Mouse (Mus musculus) left cerebral cortex, postnatal 36 days (tissue): Measurements from ENCODE around the gene Msi2. TPM values are rescaled to one million over a fixed set of nuclear protein-coding genes. Genes with fewer than 3 reads are reported as not detected.

Experiments used
- DNase-seq, 2 experiments: peaks; one replicate each; pipeline ENCODE4 v3.0.0; 2021 to 2022; ENCODE audit warnings: low spot score in 2 of 2, mixed read lengths in 1 of 2
- intact Hi-C: fragments of 180-260 bp; cut with DNase I; formaldehyde crosslinking; loops from one replicate; pipeline ENCODE4 v1.15.1; 2025
- total RNA-seq, 2 experiments: library from RNA; stranded (reverse); gene quantifications; 2 replicates each; pipeline ENCODE4 v1.2.3; 2021

Msi2 gene
- total RNA-seq, 2 experiments from 2014 or later: 117 to 132 TPM

DNA sequence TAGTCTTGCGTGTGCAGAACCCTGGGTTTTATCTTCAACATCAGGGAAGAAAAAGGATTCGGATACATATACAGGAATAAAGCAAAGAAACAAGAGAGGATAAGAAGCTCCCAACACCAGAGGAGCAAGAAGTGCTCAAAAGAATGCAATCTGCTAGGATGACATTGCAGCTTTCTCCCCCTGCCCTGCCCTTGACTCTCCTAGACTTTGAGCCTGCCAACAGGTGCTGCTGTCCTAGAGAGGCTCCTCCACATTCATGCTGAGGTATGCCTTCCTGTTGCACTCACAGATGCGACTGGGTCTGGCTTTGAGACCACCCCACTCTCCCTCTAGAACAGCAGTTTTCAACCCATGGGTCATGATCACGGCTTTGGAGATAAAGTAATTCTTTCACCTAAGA lies 96.5 kb downstream of the Msi2 start:
- intact Hi-C loops: loop anchor here (5.0 kb wide), 1 partner anchor 96 kb away; the partner anchor contains the start of gene Msi2
- DNase-seq: no peak

- peak; percentile 29 to 45 for DNase-seq
- intact Hi-C loops: loop anchor here (5.0 kb wide), 1 partner anchor 97 kb away; the partner anchor contains the start of gene Msi2
Measured at GRCm38 (mm10) chr11:88620158-88620973, 97.9 kb downstream of the Msi2 start.

- intact Hi-C loops: loop anchor here (5.0 kb wide), 1 partner anchor 98 kb away; the partner anchor contains the start of gene Msi2
- DNase-seq: no peak
Measured at GRCm38 (mm10) chr11:88619468-88620157, 98.7 kb downstream of the Msi2 start.

GRCm38 (mm10) chr11:88618732-88619309 lies 99.5 kb downstream of the Msi2 start:
- intact Hi-C loops: no loop called here
- no peak for DNase-seq

- intact Hi-C loops: no loop called here
- no peak for DNase-seq
Measured at GRCm38 (mm10) chr11:88618005-88618501, 100.3 kb downstream of the Msi2 start.

GRCm38 (mm10) chr11:88617380-88617779 lies 100.9 kb downstream of the Msi2 start:
- no peak for DNase-seq
- intact Hi-C loops: no loop called here

GRCm38 (mm10) chr11:88614527-88615305 lies 103.6 kb downstream of the Msi2 start:
- intact Hi-C loops: no loop called here
- DNase-seq: no peak

DNA sequence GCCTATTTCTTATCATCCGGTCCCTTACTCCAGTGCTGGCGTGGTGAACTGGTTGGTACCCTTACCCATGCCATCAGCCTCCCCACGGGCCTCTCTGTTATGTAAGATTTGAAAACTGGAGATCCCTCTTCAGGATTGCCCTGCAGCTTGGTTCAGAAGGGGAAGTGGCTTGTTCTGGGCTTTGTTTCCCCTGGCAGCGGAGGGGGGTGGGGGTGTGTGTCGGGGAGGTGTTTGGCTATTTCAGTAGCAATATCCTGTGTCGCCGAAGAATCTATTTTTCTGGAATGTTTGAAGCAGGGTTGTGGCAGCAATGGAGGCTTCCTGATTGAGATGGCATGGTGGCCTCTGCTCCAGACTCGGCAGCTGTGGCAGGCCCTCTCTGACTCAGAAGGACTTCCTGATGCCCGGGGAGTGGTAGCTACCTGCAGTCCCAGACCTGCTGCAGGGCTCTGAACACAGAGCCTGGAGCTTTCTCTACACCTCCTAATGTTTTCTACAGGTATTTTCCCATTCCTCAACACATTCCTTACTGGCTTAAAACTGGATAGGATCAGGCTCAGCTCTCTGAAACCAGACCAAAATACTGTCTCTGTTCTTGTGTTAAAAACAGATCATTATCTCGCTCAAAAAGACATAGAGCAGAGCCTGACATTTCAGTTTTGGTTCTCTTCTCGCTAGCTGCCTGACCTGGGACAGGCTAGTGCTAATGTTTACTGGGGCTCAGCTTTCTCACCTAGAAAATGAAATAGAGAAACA lies 104.4 kb downstream of the Msi2 start:
- no peak for DNase-seq
- intact Hi-C loops: no loop called here

DNA sequence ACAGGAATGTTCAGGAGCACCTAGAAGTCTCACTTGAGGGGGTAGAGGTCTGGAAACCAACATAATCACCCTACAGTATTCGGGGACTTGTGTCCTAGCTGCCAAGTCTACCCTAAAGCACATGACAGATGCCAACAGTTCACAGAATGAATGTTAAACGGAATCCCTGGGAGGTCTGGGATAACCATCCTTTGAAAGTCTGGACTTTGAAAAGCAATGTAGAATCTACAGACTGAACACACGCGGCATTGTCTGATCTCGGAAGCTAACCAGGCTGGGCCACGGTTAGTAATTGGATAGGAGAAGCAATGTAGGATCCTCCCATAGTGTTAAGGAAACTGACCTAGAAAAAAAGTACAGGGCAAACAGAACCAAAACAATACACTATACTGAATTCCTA lies 105.3 kb downstream of the Msi2 start:
- no peak for DNase-seq
- intact Hi-C loops: no loop called here

- DNase-seq: no peak
- intact Hi-C loops: no loop called here
Measured at GRCm38 (mm10) chr11:88612141-88612540, 106.2 kb downstream of the Msi2 start.

DNA sequence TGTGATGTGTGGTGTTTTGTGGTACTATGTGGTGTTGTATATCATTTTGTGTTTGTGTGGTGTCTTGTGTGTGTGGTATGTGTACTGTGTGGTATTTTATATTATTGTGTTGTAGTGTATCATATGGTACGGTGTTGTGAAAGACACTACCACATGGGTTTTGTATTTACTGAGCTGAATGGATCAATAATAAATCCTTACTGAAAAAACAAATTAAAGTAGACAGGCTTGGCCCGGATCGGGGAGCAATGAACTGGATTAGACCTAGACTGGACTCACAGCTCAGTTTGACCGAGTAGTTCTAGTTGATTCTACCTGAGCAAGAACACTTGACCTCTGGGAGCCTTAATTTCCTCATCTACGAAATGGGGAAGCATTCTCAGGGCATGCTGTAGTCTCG lies 107.5 kb downstream of the Msi2 start:
- no peak for DNase-seq
- intact Hi-C loops: no loop called here

GRCm38 (mm10) chr11:88610112-88610511 lies 108.2 kb downstream of the Msi2 start:
- no peak for DNase-seq
- intact Hi-C loops: no loop called here

DNA sequence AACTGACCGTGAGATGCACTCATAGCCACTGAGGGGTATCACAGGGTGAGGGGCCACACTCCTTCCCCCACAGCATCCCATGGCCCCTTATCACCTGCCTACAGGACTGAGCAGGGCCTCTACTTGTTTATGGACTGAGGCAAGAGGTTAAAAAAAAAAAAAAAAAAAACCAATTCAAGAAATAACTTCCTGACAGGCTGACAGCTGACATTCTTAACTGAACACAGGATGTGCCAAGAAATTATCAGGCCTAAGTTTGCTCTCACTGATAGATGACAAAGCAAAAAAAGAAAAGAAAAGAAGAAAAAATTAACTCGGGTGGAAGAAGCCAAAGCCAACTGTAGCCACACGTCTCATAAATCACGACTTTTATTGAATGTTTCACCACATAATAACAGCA lies 109.7 kb downstream of the Msi2 start:
- intact Hi-C loops: no loop called here

DNA sequence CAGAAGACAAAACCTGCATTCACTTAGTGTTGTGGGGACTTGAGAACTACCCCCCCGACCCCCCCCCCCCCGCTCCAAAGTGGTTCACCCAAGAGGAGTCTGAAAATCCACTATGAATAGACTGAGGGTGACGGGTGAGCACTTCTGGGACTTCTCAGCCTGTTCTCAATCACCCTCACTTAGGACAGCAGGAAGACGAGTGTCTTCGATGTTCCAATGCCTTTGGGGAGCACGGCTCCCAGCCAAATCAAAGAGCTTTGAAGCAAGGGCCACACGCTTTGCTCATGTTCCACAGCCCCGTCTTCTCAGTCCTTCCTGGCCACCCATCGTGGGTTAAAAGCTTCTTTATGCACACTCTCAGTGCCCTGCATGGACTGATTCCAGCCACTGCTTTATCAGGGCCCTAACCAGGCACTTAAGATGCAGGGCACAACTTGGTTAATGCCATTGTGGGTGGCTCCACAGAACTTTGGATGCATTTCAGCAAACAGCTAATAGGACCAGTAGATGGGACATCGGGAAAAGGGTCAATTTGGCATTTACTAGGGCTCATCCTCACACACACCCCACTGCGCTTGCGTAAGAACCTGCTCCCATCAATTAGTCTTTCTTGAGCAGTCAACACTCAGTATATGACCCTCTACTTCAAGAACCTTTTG lies 110.5 kb downstream of the Msi2 start:
- intact Hi-C loops: no loop called here
- no peak for DNase-seq

More for the DNA sequence above, 109.7 kb downstream of the Msi2 start:
- no peak for DNase-seq

- DNase-seq: no peak
- intact Hi-C loops: no loop called here
Measured at GRCm38 (mm10) chr11:88605771-88606170, 112.5 kb downstream of the Msi2 start.

DNA sequence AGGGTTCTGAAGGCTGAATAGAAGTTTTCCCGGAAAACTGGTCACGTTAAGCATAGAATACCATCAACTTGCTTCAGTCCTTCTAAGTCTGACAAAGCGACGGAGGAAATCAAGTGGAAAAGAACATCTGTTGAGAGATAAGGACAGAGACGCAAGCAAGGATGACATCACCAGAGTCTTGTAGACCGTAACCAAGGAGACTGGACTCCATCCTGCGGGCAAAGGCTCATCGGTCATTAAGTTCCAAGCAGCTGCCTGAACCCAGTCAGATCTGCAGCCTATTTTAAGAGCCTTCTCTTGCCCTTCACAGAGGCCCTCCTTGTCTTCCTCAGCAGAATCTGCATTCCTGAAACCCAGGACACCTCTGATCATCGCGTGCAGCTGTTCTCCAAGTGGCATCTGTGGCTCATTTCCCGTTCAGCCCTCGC lies 113.2 kb downstream of the Msi2 start:
- intact Hi-C loops: no loop called here
- DNase-seq: no peak

DNA sequence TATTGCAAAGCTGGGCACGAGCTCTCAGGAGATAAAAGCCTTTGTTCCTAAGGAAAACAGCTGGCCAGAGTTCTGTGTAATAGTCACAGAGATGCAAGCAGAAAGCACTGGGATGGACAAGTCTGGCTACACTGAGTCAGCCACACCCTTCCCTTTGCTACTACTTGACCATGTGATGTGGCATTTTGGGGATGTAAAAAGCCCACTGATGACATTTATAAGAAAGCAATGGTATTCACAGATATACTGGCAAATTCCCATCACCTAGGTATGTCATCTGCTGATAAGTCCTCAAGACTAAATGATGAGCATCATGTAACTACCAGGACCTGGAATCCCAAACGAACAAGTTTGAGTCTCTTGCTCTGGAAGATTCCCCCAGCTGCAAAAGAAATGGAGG lies 113.7 kb downstream of the Msi2 start:
- DNase-seq: no peak
- intact Hi-C loops: no loop called here

DNA sequence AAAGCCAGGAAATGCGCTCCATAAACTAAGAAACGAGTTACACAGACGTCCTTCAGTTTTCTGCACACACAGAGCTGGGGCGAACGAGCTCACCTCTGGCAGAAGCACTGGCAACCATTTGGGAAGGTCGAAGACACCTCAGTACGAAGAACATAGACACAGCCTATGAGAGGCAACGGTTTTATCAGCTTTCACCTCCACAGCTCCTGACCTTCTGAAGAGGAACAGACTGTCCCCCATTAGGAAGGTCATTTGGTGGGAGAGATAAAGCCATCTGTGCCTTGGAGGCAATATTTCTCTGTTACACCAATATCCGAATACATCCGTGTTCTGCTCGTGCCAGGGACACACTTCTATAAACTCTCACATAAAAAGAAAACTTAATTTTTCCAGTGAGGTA lies 114.9 kb downstream of the Msi2 start:
- intact Hi-C loops: no loop called here
- DNase-seq: no peak
